Mouse (Mus musculus) skeletal muscle tissue, postnatal 0 days (tissue): ENCODE results near the gene Znhit2. TPM values are rescaled to one million over a fixed set of nuclear protein-coding genes. Genes with fewer than 3 reads are reported as not detected.

Source experiments
- microRNA-seq, 2 experiments: library from miRNA; unstranded; fragments of <30 nt; microRNA quantifications; one replicate each; pipeline ENCODE4; 2016
- polyA plus RNA-seq: library from polyadenylated mRNA; unstranded; fragments of >200 nt; fragmentation: Nextera tagmentation; extraction: Ambion mirVana; gene quantifications from 2 replicates; pipeline ENCODE4 v1.2.1, GENCODE M21; 2015

Znhit2 gene
- polyA plus RNA-seq = 26.3 and 30.6 TPM in 2 replicates

DNA sequence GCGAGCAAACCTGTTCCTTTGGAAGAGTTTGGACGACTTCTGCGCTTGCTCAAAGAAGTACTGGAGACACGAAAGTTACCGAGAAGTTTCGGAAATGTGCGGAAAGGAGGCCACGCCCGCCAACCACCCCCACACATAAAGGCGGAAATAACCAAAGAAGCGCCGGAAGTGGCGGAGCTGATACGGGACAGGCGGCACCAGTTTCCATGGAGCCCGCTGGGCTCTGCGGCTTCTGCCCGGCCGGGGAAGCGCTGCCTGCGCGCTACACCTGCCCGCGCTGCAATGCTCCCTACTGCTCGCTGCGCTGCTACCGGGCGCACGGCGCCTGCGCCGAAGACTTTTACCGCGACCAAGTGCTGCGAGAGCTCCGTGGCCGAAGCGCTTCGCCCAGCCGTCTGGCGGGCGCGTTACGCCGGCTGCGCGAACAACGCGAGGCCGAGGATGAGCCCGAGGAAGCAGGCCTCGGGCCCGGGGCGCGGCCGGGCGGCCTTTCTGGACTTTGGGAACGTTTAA is at the start of gene Znhit2:
Gene Znhit2 (plus strand): TSS at position 172 of the 513 bp plus-strand sequence.

DNA sequence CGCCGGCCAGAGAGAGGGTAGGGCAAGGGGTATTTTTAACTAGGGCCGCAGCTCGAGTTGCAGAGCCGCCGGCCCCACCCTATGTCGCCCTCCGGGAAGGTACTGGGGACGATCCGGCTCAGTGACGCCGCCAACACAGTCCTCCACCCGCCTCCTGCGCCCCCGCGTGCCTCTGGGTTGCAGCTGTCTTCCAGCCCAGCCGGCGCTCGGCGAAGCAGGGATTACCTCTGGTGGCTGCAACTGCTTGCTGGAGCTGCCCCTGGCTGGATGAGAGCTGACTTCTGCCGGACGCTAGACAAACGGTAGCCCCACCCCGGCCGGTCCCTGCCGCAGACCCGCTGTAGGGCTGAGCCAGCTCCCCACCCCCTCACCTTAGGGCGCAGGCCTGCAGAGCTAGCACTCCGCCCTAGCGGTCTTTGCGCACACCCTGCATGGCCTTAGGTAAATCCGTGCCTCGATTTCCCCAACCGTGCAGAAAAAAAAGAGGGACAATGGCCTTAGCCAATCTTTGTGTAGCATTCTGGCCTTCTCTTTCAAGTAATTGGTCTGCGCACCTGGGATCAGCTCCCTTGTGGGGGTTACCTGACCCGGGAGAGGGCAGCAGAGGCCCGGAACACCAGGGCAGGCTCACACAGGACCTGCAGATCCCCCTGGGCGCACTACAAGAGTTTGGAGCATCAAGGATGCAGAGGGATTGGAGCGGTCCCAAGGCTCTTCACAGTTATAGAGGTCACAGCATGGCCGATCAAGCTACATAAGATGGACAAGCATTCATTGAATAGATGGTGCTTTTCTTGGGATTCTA is 45.3 kb upstream of the Znhit2 start, which contains the start of gene Capn1:
Gene Capn1 (minus strand): TSS at position 387 of the 805 bp plus-strand sequence.

GRCm38 (mm10) chr19:6046294-6047153 is 14.5 kb upstream of the Znhit2 start, which contains the start of gene Syvn1:
Syvn1 (plus strand) TSS chr19:6046576.

DNA sequence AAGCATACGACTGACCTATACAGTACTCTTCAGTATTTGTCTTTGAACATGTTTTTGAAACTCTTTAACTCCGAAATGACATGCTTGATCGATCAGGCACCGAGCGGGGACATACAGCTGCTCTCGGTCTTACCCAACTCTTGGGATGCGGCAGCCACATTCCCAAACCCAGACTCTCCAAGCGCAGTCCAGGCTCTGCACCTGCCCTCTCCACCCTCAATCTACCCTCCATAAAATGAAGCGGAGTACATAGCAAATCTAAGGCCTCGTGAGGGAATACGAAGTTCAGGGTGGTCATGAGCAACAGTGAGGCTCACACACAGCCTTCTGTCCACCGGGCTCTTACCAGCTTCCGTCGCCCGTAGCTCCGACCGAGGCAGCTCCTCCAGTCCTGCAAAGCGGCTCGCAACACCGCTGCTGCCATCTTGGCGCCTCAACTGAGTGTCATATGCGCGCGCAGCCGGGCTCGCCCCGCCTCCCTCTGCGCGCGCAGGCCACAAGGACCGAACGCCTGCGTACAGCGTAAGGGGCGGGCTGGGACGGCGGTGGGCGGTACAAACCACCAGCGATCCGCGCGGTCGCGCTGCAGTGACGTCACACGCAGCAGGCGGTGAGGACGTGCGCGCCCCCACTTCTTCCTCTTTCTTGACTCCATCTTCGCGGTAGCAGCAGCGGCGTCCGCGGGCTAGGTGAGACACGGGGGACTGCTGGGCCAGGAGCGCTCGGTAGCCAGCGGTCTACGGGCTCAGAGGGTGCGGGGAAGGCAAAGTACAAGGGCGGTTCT is 3.5 kb upstream of the Znhit2 start, which contains the start of the genes Mrpl49 and Fau:
Gene Mrpl49 (minus strand): TSS at position 473 of the 784 bp plus-strand sequence.
Gene Fau (plus strand): TSS at position 532 of the 784 bp plus-strand sequence.

DNA sequence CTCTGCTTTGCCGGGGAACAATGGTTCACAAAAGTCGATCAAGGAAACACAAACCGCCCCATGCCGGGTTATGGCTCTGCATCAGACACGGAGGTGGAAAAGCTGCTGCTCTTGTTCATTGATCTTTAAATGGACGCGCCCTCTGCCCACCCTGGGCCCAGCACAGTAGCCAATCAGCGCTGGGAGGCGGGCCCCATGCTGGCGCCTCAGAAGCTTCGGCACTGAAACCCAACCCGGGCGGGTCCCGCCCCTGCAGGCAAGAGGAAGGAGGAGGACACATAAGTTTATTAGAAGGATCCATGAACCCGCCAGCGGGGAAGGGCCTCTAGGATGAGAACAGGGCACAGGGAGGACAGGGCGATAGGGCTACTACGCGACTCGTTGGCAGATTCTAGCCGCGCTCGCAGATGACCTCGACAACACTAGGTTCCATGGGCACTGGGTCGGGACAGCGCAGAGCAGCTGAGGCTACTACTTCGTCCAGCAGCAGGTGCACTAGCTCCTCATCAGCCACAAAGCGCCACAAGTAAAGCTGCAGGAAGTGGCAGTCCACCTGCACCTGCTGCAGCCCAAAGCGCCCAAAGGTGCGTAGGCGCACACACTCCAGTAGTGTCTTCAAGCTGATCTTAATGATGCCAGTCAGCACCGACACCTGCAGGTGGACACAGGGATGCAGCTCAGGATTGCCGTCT is 6.9 kb downstream of the Znhit2 start, which contains the start of gene Tm7sf2:
Gene Tm7sf2 (minus strand): TSS at position 650 of the 692 bp plus-strand sequence.

GRCm38 (mm10) chr19:6076564-6077393 is 15.8 kb downstream of the Znhit2 start, which contains the start of gene Vps51:
Vps51 (minus strand) TSS chr19:6077231.

DNA sequence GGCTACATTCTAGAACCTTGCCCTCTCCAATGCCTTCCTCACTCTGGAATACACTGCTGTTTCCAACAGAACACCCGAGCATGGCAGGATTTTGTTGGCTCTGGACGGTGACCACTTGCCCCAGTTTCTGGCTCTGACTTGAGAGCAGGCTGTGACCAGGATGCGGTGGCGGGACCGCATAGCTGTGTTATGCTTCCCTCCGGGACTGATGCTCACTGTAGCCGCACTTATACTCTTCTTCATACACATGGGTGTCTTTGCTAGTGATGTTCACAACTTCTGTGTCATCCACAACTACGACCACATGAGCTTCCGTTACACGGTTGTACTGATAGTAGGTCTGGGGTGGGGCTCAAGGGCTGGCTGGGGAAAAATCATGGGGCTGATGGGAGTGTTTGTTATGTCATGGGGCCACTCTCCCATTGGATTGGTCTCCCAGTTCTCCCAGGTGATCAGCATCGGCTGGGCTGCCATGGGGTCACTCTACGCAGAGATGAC is 19.0 kb downstream of the Znhit2 start, which contains the start of gene Tmem262:
Gene Tmem262 (plus strand): TSS at position 51 of the 498 bp plus-strand sequence.

DNA sequence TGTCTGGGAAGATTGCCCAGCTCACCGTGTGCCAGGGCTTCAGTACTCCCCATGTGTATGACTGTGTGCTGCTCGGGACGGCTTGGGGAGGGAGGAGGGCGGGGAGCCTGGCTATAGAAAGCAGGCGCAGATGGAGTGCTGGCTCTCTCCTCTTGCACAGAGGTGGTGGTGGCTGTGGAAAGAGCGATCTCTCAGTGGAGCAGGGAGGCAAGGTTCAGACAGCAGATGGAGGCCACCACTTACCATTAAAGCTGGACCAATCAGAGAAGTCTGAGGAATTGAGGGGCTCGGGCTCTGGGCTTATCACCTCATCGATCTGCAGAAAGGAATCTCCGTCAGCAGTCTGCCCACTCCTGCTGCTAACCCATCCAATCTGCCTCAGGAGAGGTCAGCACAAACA is 21.2 kb downstream of the Znhit2 start, which contains the start of gene Gm28374:
Gene Gm28374 (minus strand): TSS at position 101 of the 400 bp plus-strand sequence.

DNA sequence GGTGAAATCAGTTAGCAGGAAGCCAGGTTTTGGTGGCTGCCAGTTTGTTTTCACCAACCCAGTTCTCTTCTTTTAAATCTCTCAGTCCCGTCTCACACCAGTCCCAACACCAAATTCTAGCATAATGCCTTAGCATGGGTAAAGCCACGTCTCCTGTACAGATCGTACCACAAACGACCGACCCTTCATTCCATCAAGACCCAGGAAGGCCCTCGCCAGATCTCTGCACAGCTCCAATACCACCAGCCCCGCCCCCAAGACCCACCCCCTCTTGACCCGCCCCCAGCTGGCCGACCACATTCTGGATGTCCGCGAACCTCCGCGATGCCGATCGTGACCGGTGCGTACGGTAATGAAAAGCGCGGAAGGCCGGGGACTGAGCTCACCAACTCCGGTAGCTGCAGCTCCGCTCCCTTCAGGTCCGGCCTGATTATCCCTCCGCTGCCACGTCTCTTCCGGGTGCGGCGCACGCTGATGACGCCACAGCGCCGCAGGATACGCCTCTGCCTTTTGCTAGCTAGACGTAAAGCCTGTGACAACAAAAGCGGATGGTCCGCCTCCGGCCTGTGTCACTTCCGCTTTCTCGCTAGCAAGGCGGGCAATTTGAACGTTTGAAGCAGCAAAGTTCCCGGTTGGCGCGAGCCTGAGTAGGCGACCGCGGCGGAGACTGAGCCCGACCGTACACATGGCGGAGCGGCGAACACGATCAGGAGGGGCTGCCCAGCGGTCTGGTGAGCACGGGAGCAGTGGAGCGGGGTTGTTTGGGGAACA is 23.7 kb downstream of the Znhit2 start, which contains the start of the genes Zfpl1 and Cdca5:
Gene Zfpl1 (minus strand): TSS at position 479 of the 771 bp plus-strand sequence.
Gene Cdca5 (plus strand): TSS at position 506 of the 771 bp plus-strand sequence.

DNA sequence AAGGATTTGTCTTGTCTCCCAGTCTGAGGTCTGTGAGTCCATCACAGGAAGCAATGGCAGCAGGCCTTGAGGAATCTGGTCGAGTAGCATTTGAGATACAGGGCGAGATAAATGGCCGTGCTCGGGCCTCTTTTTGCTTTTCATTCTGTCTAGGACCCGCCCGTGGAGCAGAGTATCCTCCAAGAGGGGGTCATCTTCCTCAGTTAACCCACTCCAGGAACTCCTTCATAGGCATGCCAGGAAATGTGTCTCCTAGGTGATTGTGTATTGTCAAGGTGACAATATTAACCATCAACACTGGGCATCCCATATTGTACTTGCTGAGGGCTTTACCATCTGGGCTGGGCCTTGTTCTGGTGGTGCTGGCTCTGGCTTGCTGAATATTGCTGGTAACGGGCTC is 33.1 kb downstream of the Znhit2 start, which contains the start of gene AC131692.1:
Gene AC131692.1 (plus strand): TSS at position 301 of the 400 bp plus-strand sequence.

GRCm38 (mm10) chr19:6105586-6105985 is 44.6 kb downstream of the Znhit2 start, which contains the start of gene Naaladl1:
Naaladl1 (plus strand) TSS chr19:6105782.

Small RNA genes within 50 kb of the gene (microRNA-seq; reads per million reads assigned to microRNA genes)
- 0.64 to 1.2 reads per million in 2 experiments for gene Mir6988

Other genes starting within 250 kb of the Znhit2 start
- gene Frmd8, start 185.9 kb upstream of the Znhit2 start, polyA plus RNA-seq = 7.9 and 9.9 TPM in 2 replicates
- 2.9 and 4.3 TPM in 2 replicates for gene Slc25a45, start 183.4 kb upstream of the Znhit2 start, polyA plus RNA-seq
- 1.1 and 1.3 TPM in 2 replicates for gene Tigd3, start 167.0 kb upstream of the Znhit2 start, polyA plus RNA-seq
- gene Dpf2, start 148.2 kb upstream of the Znhit2 start, polyA plus RNA-seq = 63.6 and 64.0 TPM in 2 replicates
- gene Cdc42ep2, start 136.4 kb upstream of the Znhit2 start, polyA plus RNA-seq = 19.1 and 20.6 TPM in 2 replicates
- 24.4 and 25.7 TPM in 2 replicates for gene Pola2, start 97.0 kb upstream of the Znhit2 start, polyA plus RNA-seq
- gene Slc22a20, start 75.0 kb upstream of the Znhit2 start, polyA plus RNA-seq = 0.10 TPM in 1 of 2 replicates, not detected in the other
- gene Capn1, start 45.3 kb upstream of the Znhit2 start, polyA plus RNA-seq = 12.3 and 14.7 TPM in 2 replicates
- 14.2 and 18.7 TPM in 2 replicates for gene Syvn1, start 14.6 kb upstream of the Znhit2 start, polyA plus RNA-seq
- gene Mrpl49, start 3.4 kb upstream of the Znhit2 start, polyA plus RNA-seq = 44.8 and 52.0 TPM in 2 replicates
- gene Fau, start 3.3 kb upstream of the Znhit2 start, polyA plus RNA-seq = 518 and 572 TPM in 2 replicates
- gene Tm7sf2, start 7.2 kb downstream of the Znhit2 start, polyA plus RNA-seq = 34.1 and 41.6 TPM in 2 replicates
- gene Vps51, start 16.0 kb downstream of the Znhit2 start, polyA plus RNA-seq = 30.0 and 31.2 TPM in 2 replicates
- not detected in 2 replicates for gene Tmem262, start 18.8 kb downstream of the Znhit2 start, polyA plus RNA-seq
- 0.35 and 0.45 TPM in 2 replicates for gene Gm28374, start 21.1 kb downstream of the Znhit2 start, polyA plus RNA-seq
- gene Zfpl1, start 23.8 kb downstream of the Znhit2 start, polyA plus RNA-seq = 31.9 and 37.9 TPM in 2 replicates
- 6.3 and 7.4 TPM in 2 replicates for gene Cdca5, start 23.8 kb downstream of the Znhit2 start, polyA plus RNA-seq
- not detected in 2 replicates for gene AC131692.1, start 33.2 kb downstream of the Znhit2 start, polyA plus RNA-seq
- 0.06 and 0.17 TPM in 2 replicates for gene Naaladl1, start 44.6 kb downstream of the Znhit2 start, polyA plus RNA-seq
- 27.7 and 29.1 TPM in 2 replicates for gene Sac3d1, start 57.5 kb downstream of the Znhit2 start, polyA plus RNA-seq
- 19.0 and 19.4 TPM in 2 replicates for gene Snx15, start 67.1 kb downstream of the Znhit2 start, polyA plus RNA-seq
- gene Batf2, start 79.8 kb downstream of the Znhit2 start, polyA plus RNA-seq = 0.27 and 0.34 TPM in 2 replicates
- 103 and 109 TPM in 2 replicates for gene Arl2, start 80.4 kb downstream of the Znhit2 start, polyA plus RNA-seq
- not detected in 2 replicates for gene Majin, start 123.2 kb downstream of the Znhit2 start, polyA plus RNA-seq
- gene Gpha2, start 165.2 kb downstream of the Znhit2 start, polyA plus RNA-seq = not detected in 2 replicates
- 14.8 and 16.1 TPM in 2 replicates for gene Ppp2r5b, start 174.7 kb downstream of the Znhit2 start, polyA plus RNA-seq
- gene Atg2a, start 180.5 kb downstream of the Znhit2 start, polyA plus RNA-seq = 4.6 and 5.9 TPM in 2 replicates
- gene Ehd1, start 215.5 kb downstream of the Znhit2 start, polyA plus RNA-seq = 59.1 and 78.1 TPM in 2 replicates
- 0.41 and 0.46 TPM in 2 replicates for gene Cdc42bpg, start 245.3 kb downstream of the Znhit2 start, polyA plus RNA-seq